Mouse (Mus musculus) MEL (cell line): ENCODE measurements at regions not wholly inside any gene's neighbourhood (a gene's known extent, or its start where the extent isn't known, plus 50 kb on each side); places are given as distances from the start of the nearest gene placed in this dataset.

Source experiments
- DNase-seq: peaks from one replicate; pipeline ENCODE4 v3.0.0; 2011; ENCODE audit warnings: low read depth, low spot score
- H3K27ac ChIP-seq: 2 replicates; pipeline ENCODE4 v1.5.1; 2012; ENCODE audit warnings: low read depth, mild to moderate bottlenecking, control low read depth, low read length, moderate library complexity; ENCODE audit not compliant: control insufficient read depth
- H3K27me3 ChIP-seq, 2 experiments: fragments of 150-350 bp in 1 of 2; sonication (generic) in 1 of 2; 2 replicates each; pipeline ENCODE4 v1.6.1; 2012; ENCODE audit warnings: low read length in 2 of 2, mild to moderate bottlenecking in 2 of 2, improper control_type of control experiment in 1 of 2, moderate library complexity in 1 of 2; ENCODE audit not compliant: insufficient read depth in 2 of 2, control insufficient read depth in 1 of 2
- H3K36me3 ChIP-seq, 2 experiments: 2 replicates each; pipeline ENCODE4 v1.6.1; 2012 to 2014; ENCODE audit warnings: low read length in 2 of 2, improper control_type of control experiment in 1 of 2, inconsistent platforms in 1 of 2, mild to moderate bottlenecking in 1 of 2; ENCODE audit not compliant: insufficient read depth in 2 of 2, control insufficient read depth in 1 of 2
- H3K4me1 ChIP-seq, 2 experiments: fragments of 150-350 bp in 1 of 2; sonication (generic) in 1 of 2; 2 replicates each; pipeline ENCODE4 v1.6.1; 2012; ENCODE audit warnings: low read length in 2 of 2, improper control_type of control experiment in 1 of 2, mild to moderate bottlenecking in 1 of 2; ENCODE audit not compliant: insufficient read depth in 2 of 2, control insufficient read depth in 1 of 2
- H3K4me3 ChIP-seq, 2 experiments: fragments of 150-350 bp in 1 of 2; sonication (generic) in 1 of 2; 2 replicates each; pipeline ENCODE4 v1.5.1; 2012; ENCODE audit warnings: low read depth in 2 of 2, low read length in 2 of 2, mild to moderate bottlenecking in 2 of 2, moderate library complexity in 2 of 2, control low read depth in 1 of 2, improper control_type of control experiment in 1 of 2; ENCODE audit not compliant: control insufficient read depth in 1 of 2, insufficient read depth in 1 of 2
- H3K79me2 ChIP-seq: 2 replicates; pipeline ENCODE4 v1.6.1; 2012; ENCODE audit warnings: mild to moderate bottlenecking, low read length, moderate library complexity; ENCODE audit not compliant: control insufficient read depth, poor library complexity, insufficient read depth
- H3K9ac ChIP-seq: 2 replicates; pipeline ENCODE4 v1.6.1; 2012; ENCODE audit warnings: low read depth, mild to moderate bottlenecking, control low read depth, low read length, moderate library complexity; ENCODE audit not compliant: control insufficient read depth, poor library complexity, severe bottlenecking
- H3K9me3 ChIP-seq: fragments of 150-350 bp; sonication (generic); replicated peaks from 2 replicates; pipeline ENCODE4 v1.6.1; 2012; ENCODE audit warnings: mild to moderate bottlenecking, low read length, improper control_type of control experiment, moderate library complexity; ENCODE audit not compliant: insufficient read depth
- CHD1 ChIP-seq: IDR thresholded peaks from 2 replicates; pipeline ENCODE4 v1.6.1; 2012; ENCODE audit warnings: low read depth, mild to moderate bottlenecking, inconsistent platforms, low read length, improper control_type of control experiment
- CHD2 ChIP-seq: IDR thresholded peaks from 2 replicates; pipeline ENCODE4 v1.6.1; 2011; ENCODE audit warnings: low read length, improper control_type of control experiment
- EP300 ChIP-seq, 2 experiments: IDR thresholded peaks; 2 replicates each; pipeline ENCODE4 v1.6.1; 2011; ENCODE audit warnings: improper control_type of control experiment in 2 of 2, low read length in 2 of 2, low read depth in 1 of 2, mild to moderate bottlenecking in 1 of 2
- ETS1 ChIP-seq: IDR thresholded peaks from 2 replicates; pipeline ENCODE4 v1.6.1; 2012; ENCODE audit warnings: low read depth, mild to moderate bottlenecking, inconsistent platforms, low read length, improper control_type of control experiment, moderate library complexity
- GABPA ChIP-seq: IDR thresholded peaks from 2 replicates; pipeline ENCODE4 v1.6.1; 2012; ENCODE audit warnings: low read depth, mild to moderate bottlenecking, inconsistent platforms, low read length, improper control_type of control experiment, moderate library complexity
- GATA1 ChIP-seq: IDR thresholded peaks from 2 replicates; pipeline ENCODE4 v1.6.1; 2011; ENCODE audit warnings: low read depth, low read length, improper control_type of control experiment
- HCFC1 ChIP-seq: IDR thresholded peaks from 2 replicates; pipeline ENCODE4 v1.6.1; 2012; ENCODE audit warnings: low read depth, mild to moderate bottlenecking, inconsistent platforms, low read length, improper control_type of control experiment, moderate library complexity
- JUND ChIP-seq: IDR thresholded peaks from 2 replicates; pipeline ENCODE4 v1.6.1; 2011; ENCODE audit warnings: low read depth, mild to moderate bottlenecking, improper control_type of control experiment, low read length
- MAFK ChIP-seq: IDR thresholded peaks from 2 replicates; pipeline ENCODE4 v1.6.1; 2011; ENCODE audit warnings: low read depth, mild to moderate bottlenecking, low read length, improper control_type of control experiment, borderline replicate concordance
- MAX ChIP-seq: IDR thresholded peaks from 2 replicates; pipeline ENCODE4 v1.6.1; 2011; ENCODE audit warnings: low read length, improper control_type of control experiment
- MAZ ChIP-seq: IDR thresholded peaks from 2 replicates; pipeline ENCODE4 v1.6.1; 2012; ENCODE audit warnings: low read depth, mild to moderate bottlenecking, inconsistent platforms, low read length, improper control_type of control experiment
- MXI1 ChIP-seq: IDR thresholded peaks from 2 replicates; pipeline ENCODE4 v1.6.1; 2011; ENCODE audit warnings: mild to moderate bottlenecking, low read depth, low read length, improper control_type of control experiment
- MYB ChIP-seq: IDR thresholded peaks from 2 replicates; pipeline ENCODE4 v1.6.1; 2011; ENCODE audit warnings: mild to moderate bottlenecking, low read depth, low read length, improper control_type of control experiment
- MYC ChIP-seq: IDR thresholded peaks from 2 replicates; pipeline ENCODE4 v1.6.1; 2011; ENCODE audit warnings: low read depth, mild to moderate bottlenecking, low read length, improper control_type of control experiment, moderate library complexity
- NRF1 ChIP-seq: IDR thresholded peaks from 2 replicates; pipeline ENCODE4 v1.6.1; 2014; ENCODE audit warnings: low read depth, mild to moderate bottlenecking, inconsistent platforms, low read length, improper control_type of control experiment, moderate library complexity; ENCODE audit not compliant: poor library complexity, insufficient read depth, severe bottlenecking
- POLR2A ChIP-seq, 2 experiments: IDR thresholded peaks; 2 replicates each; pipeline ENCODE4 v1.6.1; 2011 to 2012; ENCODE audit warnings: low read length in 2 of 2, mild to moderate bottlenecking in 2 of 2, control low read depth in 1 of 2, improper control_type of control experiment in 1 of 2, low read depth in 1 of 2, moderate library complexity in 1 of 2; ENCODE audit not compliant: control insufficient read depth in 1 of 2, insufficient read depth in 1 of 2, poor library complexity in 1 of 2
- POLR2AphosphoS2 ChIP-seq: IDR thresholded peaks from 2 replicates; pipeline ENCODE4 v1.6.1; 2011; ENCODE audit warnings: low read length, improper control_type of control experiment
- POLR2AphosphoS5 ChIP-seq: IDR thresholded peaks from 2 replicates; pipeline ENCODE4 v1.6.1; 2012; ENCODE audit warnings: low read depth, borderline replicate concordance, mild to moderate bottlenecking, inconsistent platforms, low read length, moderate library complexity, mixed read lengths
- RAD21 ChIP-seq: IDR thresholded peaks from 2 replicates; pipeline ENCODE4 v1.6.1; 2011; ENCODE audit warnings: mild to moderate bottlenecking, low read depth, low read length, improper control_type of control experiment
- RCOR1 ChIP-seq: IDR thresholded peaks from 2 replicates; pipeline ENCODE4 v1.6.1; 2012; ENCODE audit warnings: low read depth, mild to moderate bottlenecking, inconsistent platforms, low read length, improper control_type of control experiment
- SIN3A ChIP-seq: IDR thresholded peaks from 2 replicates; pipeline ENCODE4 v1.6.1; 2012; ENCODE audit warnings: low read length, improper control_type of control experiment, inconsistent platforms
- SMC3 ChIP-seq: IDR thresholded peaks from 2 replicates; pipeline ENCODE4 v1.6.1; 2011; ENCODE audit warnings: low read depth, low read length, improper control_type of control experiment
- TAL1 ChIP-seq: IDR thresholded peaks from 2 replicates; pipeline ENCODE4 v1.6.1; 2012; ENCODE audit warnings: mild to moderate bottlenecking, inconsistent platforms, low read length, moderate library complexity, mixed read lengths
- TBP ChIP-seq: IDR thresholded peaks from 2 replicates; pipeline ENCODE4 v1.8.0; 2011; ENCODE audit warnings: low read depth, low read length, improper control_type of control experiment
- TCF12 ChIP-seq: IDR thresholded peaks from 2 replicates; pipeline ENCODE4 v1.6.1; 2014; ENCODE audit warnings: low read depth, mild to moderate bottlenecking, inconsistent platforms, low read length, improper control_type of control experiment, moderate library complexity
- UBTF ChIP-seq: IDR thresholded peaks from 2 replicates; pipeline ENCODE4 v1.6.1; 2012; ENCODE audit warnings: low read depth, mild to moderate bottlenecking, inconsistent platforms, low read length, improper control_type of control experiment, moderate library complexity, borderline replicate concordance; ENCODE audit not compliant: insufficient read depth
- USF1 ChIP-seq: IDR thresholded peaks from 2 replicates; pipeline ENCODE4 v1.6.1; 2014; ENCODE audit warnings: low read depth, mild to moderate bottlenecking, inconsistent platforms, low read length, improper control_type of control experiment, moderate library complexity
- USF2 ChIP-seq, 2 experiments: IDR thresholded peaks; 2 replicates each; pipeline ENCODE4 v1.6.1; 2011 to 2012; ENCODE audit warnings: improper control_type of control experiment in 2 of 2, low read length in 2 of 2, borderline replicate concordance in 1 of 2, inconsistent platforms in 1 of 2, low read depth in 1 of 2, mild to moderate bottlenecking in 1 of 2; ENCODE audit not compliant: insufficient read depth in 1 of 2
- ZC3H11A ChIP-seq: IDR thresholded peaks from 2 replicates; pipeline ENCODE4 v1.6.1; 2012; ENCODE audit warnings: low read depth, mild to moderate bottlenecking, inconsistent platforms, low read length, improper control_type of control experiment
- ZKSCAN1 ChIP-seq: IDR thresholded peaks from 2 replicates; pipeline ENCODE4 v1.6.1; 2012; ENCODE audit warnings: low read depth, mild to moderate bottlenecking, inconsistent platforms, low read length, improper control_type of control experiment, moderate library complexity
- ZMIZ1 ChIP-seq: IDR thresholded peaks from 2 replicates; pipeline ENCODE4 v1.6.1; 2012; ENCODE audit warnings: low read depth, mild to moderate bottlenecking, inconsistent platforms, low read length, improper control_type of control experiment, moderate library complexity
- ZNF384 ChIP-seq: IDR thresholded peaks from 2 replicates; pipeline ENCODE4 v1.6.1; 2012; ENCODE audit warnings: low read depth, mild to moderate bottlenecking, inconsistent platforms, low read length, improper control_type of control experiment

GRCm38 (mm10) chr16:93181497-93181896 is 355.5 kb upstream of the Runx1 start:
- H3K9ac ChIP-seq = no peak overlapping the region
- no peaks in the 10 kb centered on the region for H3K27me3 ChIP-seq
- no peaks in the 10 kb centered on the region for H3K79me2 ChIP-seq
- peak; percentile 78 for TF ChIP-seq USF1
- TF ChIP-seq EP300 (IDR thresholded peaks at IDR 0.05; ENCODE audit: low read depth in 1 of 2, low read length in 2 of 2) = peak in 1 of 2 experiments; percentile 46; a peak in 2 of 4 replicates
- TF ChIP-seq ETS1 = 0 out of 2 replicates have a peak, but pooled peaks have one; percentile 31
- peak; percentile 52 for TF ChIP-seq GATA1
- TF ChIP-seq MYC = no peak
- TF ChIP-seq ZNF384 = no peak
- TF ChIP-seq MAX = peak; percentile 52
- TF ChIP-seq TCF12 = peak; percentile 44; the same call in 1 of the 2 replicates
- peak; percentile 17 for DNase-seq
- H3K4me3 ChIP-seq = no peak overlapping the region
- peaks cover 13 to 14% of the 10 kb centered on the region in 2 experiments for H3K4me1 ChIP-seq
- H3K36me3 ChIP-seq = peaks cover 0 to 18% of the 10 kb centered on the region in 2 experiments; a peak in 2 of 4 replicates
- H3K27ac ChIP-seq = no peak overlapping the region
- H3K9me3 ChIP-seq = no peaks in the 10 kb centered on the region

- Histone ChIP-seq H3K27me3 (no peaks in the 10 kb centered on the region), H3K79me2 (no peaks in the 10 kb centered on the region), H3K4me3 (no peak overlapping the region), H3K4me1 (peaks cover 13 to 14% of the 10 kb centered on the region in 2 experiments), H3K27ac (peak overlapping the region; percentile 55), H3K9ac (no peak overlapping the region), H3K36me3 (peaks cover 0 to 18% of the 10 kb centered on the region in 2 experiments; a peak in 2 of 4 replicates), H3K9me3 (no peaks in the 10 kb centered on the region)
- DNase-seq = peak; percentile 63
- peak; percentile 60 to 83; a peak in 3 of 4 replicates for TF ChIP-seq EP300 (IDR thresholded peaks at IDR 0.05; ENCODE audit: low read depth in 1 of 2, low read length in 2 of 2)
- TF ChIP-seq ZMIZ1 = no peak
- no peak for TF ChIP-seq GABPA
- no peak for TF ChIP-seq TBP
- TF ChIP-seq RCOR1 = peak; percentile 36
- no peak for TF ChIP-seq POLR2AphosphoS5
- TF ChIP-seq TAL1 = peak; percentile 58
- TF ChIP-seq MAZ = 0 out of 2 replicates have a peak, but pooled peaks have one; percentile 27
- TF ChIP-seq UBTF = no peak
- TF ChIP-seq CHD2 = no peak
- no peak for TF ChIP-seq USF2 (IDR thresholded peaks at IDR 0.05; ENCODE audit: borderline replicate concordance in 1 of 2, insufficient read depth in 1 of 2, low read depth in 1 of 2, low read length in 2 of 2)
- TF ChIP-seq ZNF384 = no peak
- no peak for TF ChIP-seq MYB
- TF ChIP-seq POLR2A (IDR thresholded peaks at IDR 0.05; ENCODE audit: control insufficient read depth in 1 of 2, insufficient read depth in 1 of 2, low read depth in 1 of 2, low read length in 2 of 2, poor library complexity in 1 of 2) = no peak
- TF ChIP-seq ZC3H11A = no peak
- TF ChIP-seq SIN3A = no peak
- TF ChIP-seq USF1 = no peak
- no peak for TF ChIP-seq POLR2AphosphoS2
- TF ChIP-seq MAX = no peak
- TF ChIP-seq RAD21 = no peak
- TF ChIP-seq NRF1 = no peak
- TF ChIP-seq MXI1 = no peak
- no peak for TF ChIP-seq HCFC1
- no peak for TF ChIP-seq SMC3
- TF ChIP-seq MAFK = no peak
- TF ChIP-seq ZKSCAN1 = no peak
- no peak for TF ChIP-seq CHD1
- TF ChIP-seq JUND = no peak
These were observed 354.3 kb upstream of the Runx1 start for GRCm38 (mm10) chr16:93180213-93180612.
